Comparison of ENCODE assay signal across 9 mouse cellular contexts in genomic region chr1:87594261-87594660, GRCm38 (mm10). TPM values are rescaled to one million over a fixed set of nuclear protein-coding genes. Genes with fewer than 3 reads are reported as not detected.
DNase-seq lines count a peak whose midpoint lies in the region; TF ChIP-seq lines count a peak whose summit lies in the region.
"Had no signal": no experiment of that assay in that cellular context is flagged by ENCODE, and none has a peak within 500 bp of the region (broad histone marks: within the 10 kb centered on the region; RNA-seq: fewer than 3 reads in every experiment).

No protein-coding gene starts in this region.

- TF ChIP-seq POLR2A in cerebellum, adult 2 months (IDR thresholded peaks at IDR 0.05; ENCODE audit: borderline replicate concordance, insufficient read depth, low read length): no peak
- no peak for TF ChIP-seq POLR2A in olfactory bulb, adult 2 months (IDR thresholded peaks at IDR 0.05; ENCODE audit: insufficient read depth, low read depth, low read length)

- no peak for TF ChIP-seq CTCF in cerebellum, adult 2 months (IDR thresholded peaks at IDR 0.05; ENCODE audit: borderline replicate concordance, insufficient read depth, low read depth, low read length)
- no peak for TF ChIP-seq CTCF in olfactory bulb, adult 2 months (IDR thresholded peaks at IDR 0.05; ENCODE audit: insufficient read depth, low read depth, low read length)

- peaks cover 34% of the 10 kb centered on the region for H3K4me1 ChIP-seq in cerebellum, adult 2 months (ENCODE audit: control insufficient read depth, insufficient read depth, low read length)
- peaks cover 10% of the 10 kb centered on the region for H3K4me1 ChIP-seq in olfactory bulb, adult 2 months (ENCODE audit: control insufficient read depth, insufficient read depth, low read length)
- H3K4me1 ChIP-seq: limb, embryonic 12.5 days had no signal

- H3K27ac ChIP-seq in cerebellum, adult 2 months (ENCODE audit: insufficient read depth, low read length): peak overlapping the region; percentile 49
- H3K27ac ChIP-seq in olfactory bulb, adult 2 months (ENCODE audit: insufficient read depth, low read depth, low read length): peak overlapping the region; percentile 79
- H3K27ac ChIP-seq: limb, embryonic 12.5 days had no signal

- no peaks in the 10 kb centered on the region for H3K27me3 ChIP-seq in cerebellum, adult 2 months (ENCODE audit: control insufficient read depth, insufficient read depth, low read length)
- H3K27me3 ChIP-seq: limb, embryonic 12.5 days had no signal

- 7% methylated on average over 3 of the region's 3 CpGs for WGBS in cerebellum, adult 2 months
- WGBS in olfactory bulb, adult 2 months: 15% methylated on average over 3 of the region's 3 CpGs

- H3K4me3 ChIP-seq in cerebellum, adult 2 months (replicated peaks; ENCODE audit: insufficient read depth, low read depth, low read length): no peak overlapping the region
- H3K4me3 ChIP-seq in olfactory bulb, adult 2 months (ENCODE audit: insufficient read depth, low read depth, low read length): no peak overlapping the region
- H3K4me3 ChIP-seq: limb, embryonic 12.5 days had no signal

- DNase-seq in layer of hippocampus, adult 11-12 months (ENCODE audit: low spot score): peak; percentile 37
- DNase-seq in layer of hippocampus, adult 8-10 months (ENCODE audit: low spot score in 2 of 2): no peak
- DNase-seq in cerebellum, adult 2 months: peak; percentile 49 to 79
- DNase-seq in fibroblast of lung, adult 2 months (ENCODE audit: low read depth): peak; percentile 66
- DNase-seq in embryo, embryonic 10.5 days (ENCODE audit: low spot score): no peak
- no peak for DNase-seq in thymus, postnatal 36 days

RNA-seq across cellular contexts. Expression of gene Ngef, which starts 20.6 kb away (rescaled TPM):
- total RNA-seq in layer of hippocampus, adult 8-10 months (2022): 100 to 1,000 TPM in 2 of 4 experiments, 10 to 100 TPM in 2; 96.0 to 116 (median 105) TPM
- polyA plus RNA-seq in cerebellum, adult 2 months (2012; rRNA removed): 21.8 and 25.5 TPM in 2 replicates
- polyA plus RNA-seq in olfactory bulb, adult 2 months (2012; ENCODE audit: insufficient read depth, insufficient read length, low replicate concordance, missing spikeins): not detected in 2 replicates
- total RNA-seq: MEL had no signal

RNA-seq across cellular contexts. Expression of gene Inpp5d, which starts 25.9 kb away (rescaled TPM):
- total RNA-seq in layer of hippocampus, adult 8-10 months (2022): 10 to 100 TPM; 12.3 to 64.3 (median 33.4) TPM
- polyA plus RNA-seq in cerebellum, adult 2 months (2012; rRNA removed): 4.7 and 5.6 TPM in 2 replicates
- polyA plus RNA-seq in olfactory bulb, adult 2 months (2012; ENCODE audit: insufficient read depth, insufficient read length, low replicate concordance, missing spikeins): not detected in 2 replicates

Comparison
In these comparisons a context has a peak if more than half of its experiments do, and no peak if none do; other contexts are left out.
1. DNase-seq: peak in layer of hippocampus, adult 11-12 months (single experiment), cerebellum, adult 2 months (2 of 2) and fibroblast of lung, adult 2 months (single experiment); none in layer of hippocampus, adult 8-10 months (0 of 2), embryo, embryonic 10.5 days (single experiment) and thymus, postnatal 36 days (0 of 2).
2. RNA of gene Ngef, which starts 20.6 kb away (polyA plus RNA-seq): 21.8 to 25.5 TPM in cerebellum, adult 2 months; not detected in olfactory bulb, adult 2 months; every median in the first group is over 10 times any median in the second.